Mouse (Mus musculus): ENCODE results near the gene Cd82.

The Cd82 gene

GRCm38 (mm10) chr2:93461869-93462714 lies 848 bp downstream of the Cd82 start:
- DNase-seq: peak; percentile 96 to 97

DNA sequence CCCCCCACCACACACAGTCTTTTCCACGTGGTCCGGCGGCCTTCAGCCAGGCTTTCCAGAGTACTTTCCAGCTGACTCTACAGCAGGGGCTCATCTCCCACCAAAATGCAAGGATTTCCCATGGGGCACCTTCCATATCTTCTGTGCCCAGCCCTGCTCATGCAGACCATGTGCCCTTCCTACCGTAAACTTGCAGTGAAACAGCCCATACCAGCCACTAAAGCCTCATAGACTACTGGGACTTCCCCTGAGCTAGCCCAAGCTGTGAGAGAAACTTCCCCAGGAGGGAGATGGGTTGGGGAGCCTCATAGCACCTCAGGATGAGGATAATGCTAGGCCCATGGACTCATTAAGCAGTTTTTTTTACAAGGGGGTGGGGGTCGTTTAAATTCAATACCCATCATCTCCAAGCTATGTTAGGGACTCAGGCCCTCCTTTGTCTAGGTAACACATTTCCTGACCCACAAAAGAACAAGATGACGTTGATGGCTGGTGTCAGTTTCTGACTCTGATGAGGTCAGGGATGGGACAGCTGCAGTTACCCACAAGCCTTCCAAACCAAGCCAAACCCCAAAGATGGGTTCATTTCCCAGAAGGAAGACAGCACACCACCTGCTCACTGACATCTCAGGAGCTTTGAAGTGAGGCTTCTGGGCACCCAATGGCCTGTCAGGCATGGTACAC lies 2.0 kb downstream of the Cd82 start:
- DNase-seq: no peak

DNA sequence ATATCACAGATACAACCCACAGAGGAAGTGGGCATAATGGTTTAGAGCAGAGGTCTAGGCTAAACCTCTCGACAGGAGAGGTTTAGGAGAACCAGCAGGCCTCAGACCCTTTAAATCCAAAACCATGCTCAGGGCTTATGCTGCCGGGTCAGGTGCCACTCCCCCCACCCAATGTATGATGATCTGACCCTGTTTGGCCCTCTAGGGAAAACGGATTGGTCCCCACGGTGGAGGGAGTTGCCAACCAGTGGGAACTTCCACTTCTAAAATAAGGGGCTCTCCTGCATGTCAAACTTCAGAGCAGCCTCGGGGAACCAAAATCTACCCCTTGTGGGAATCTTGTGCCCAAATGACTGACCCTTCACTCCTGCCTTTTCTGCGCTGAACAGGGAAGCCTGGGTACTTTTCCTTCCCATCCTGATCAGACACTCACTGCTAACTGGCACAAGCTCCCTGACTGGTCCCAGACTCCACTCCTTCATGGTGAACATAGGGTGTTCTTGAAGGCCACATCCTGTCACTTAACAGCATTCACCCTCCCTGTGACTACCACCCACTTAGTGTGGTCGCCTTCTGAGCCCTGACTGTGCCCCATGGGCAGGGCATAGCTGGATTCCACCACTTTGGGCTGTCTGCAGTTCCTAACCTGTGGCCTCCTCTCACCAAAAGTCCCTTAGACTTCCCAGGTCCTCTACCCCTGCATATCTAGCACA lies 3.6 kb downstream of the Cd82 start:
- DNase-seq: no peak

GRCm38 (mm10) chr2:93458332-93459207 lies 4.4 kb downstream of the Cd82 start:
- peak in 1 of 2 experiments; percentile 51 for DNase-seq

DNA sequence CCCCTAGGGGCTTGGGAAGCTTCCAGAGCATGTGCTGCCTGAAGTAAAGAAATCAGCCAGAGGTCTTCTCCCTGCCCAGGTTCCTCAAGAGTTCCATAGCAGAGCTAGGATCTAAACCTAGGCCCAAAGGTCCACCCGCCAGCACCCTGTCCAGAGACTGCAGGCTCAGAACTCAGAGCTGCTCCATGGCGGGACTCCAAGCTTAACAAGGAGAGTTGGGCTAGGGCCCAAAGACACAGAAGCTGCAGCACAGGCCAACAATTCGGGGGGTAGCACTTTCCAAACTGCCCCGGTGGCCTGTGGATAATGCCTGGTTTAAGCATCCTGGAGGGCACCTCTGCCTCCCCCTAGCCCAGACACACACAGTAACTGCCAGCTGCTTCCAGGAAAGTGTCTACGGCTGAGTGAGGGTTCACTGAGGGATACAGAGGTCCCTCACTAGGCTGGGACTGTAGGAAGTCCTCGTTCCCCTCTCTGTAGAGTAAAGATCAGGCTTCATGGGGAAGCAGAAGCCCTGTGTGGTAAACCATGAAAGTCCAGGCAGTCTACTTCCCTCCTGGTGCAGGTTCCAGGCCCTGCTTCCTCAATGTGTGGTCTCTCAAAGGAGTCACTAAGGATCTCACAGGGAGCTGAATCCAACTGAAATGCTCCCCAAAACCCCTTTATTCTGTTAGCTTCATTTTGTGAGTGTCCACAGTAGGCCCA lies 5.4 kb downstream of the Cd82 start:
- no peak for DNase-seq

DNA sequence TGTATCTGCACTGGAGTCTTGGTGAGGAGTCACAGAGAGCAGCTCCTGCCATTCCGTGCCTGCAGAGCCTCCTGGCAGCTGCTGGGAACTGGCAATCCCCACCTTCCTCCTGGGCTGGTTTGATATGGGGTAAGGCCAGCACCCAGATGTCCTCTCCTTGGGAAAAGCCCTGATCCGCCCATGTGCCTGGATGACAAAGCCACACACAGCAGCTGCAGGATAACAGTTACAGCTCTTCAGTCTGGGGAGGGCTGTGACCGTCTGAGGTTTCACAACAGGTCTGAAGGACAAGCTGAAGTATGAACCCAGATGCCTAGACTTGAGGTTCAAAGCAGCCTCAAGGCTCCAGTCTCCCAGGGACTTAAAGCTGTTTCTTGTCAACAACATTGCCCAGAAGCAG lies 6.8 kb downstream of the Cd82 start:
- DNase-seq: no peak

DNA sequence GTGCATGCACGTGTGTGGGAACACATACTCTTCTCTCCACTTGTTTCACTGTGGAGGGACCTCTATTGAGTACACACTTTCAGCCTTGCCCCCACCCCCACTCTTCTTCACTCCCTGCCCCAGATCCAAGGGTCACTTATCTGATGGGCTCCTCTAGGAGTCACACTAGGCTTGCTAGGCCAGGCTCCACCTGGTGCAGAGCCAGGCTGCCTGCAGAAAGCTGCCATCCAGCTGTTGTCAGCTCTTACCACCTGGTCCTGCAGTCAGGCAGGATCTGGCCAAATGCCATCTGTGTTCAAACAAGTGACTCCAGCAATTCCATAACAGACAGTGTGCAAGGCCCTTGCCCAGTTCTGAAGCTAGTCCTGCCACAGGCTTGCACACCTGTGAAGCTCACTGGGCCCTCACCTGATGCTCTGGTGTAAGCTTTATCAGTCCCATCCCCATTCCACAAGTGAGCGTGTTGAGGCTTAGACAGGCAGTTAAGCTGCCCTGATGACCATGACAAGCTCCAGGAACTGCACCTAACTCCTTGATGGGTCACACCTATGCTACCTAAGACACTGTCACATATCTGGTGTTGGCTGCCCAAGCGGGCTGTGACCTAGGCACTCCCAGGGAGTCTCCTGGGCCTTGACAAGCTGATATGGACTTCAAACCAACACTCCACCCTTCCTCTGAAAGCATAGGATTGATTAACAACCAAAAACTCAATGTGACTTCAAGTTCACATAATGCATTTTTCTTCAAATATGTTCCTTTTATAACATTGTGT lies 7.9 kb downstream of the Cd82 start:
- DNase-seq: no peak

- DNase-seq: no peak
Measured at GRCm38 (mm10) chr2:93454334-93454733, 8.6 kb downstream of the Cd82 start.

DNA sequence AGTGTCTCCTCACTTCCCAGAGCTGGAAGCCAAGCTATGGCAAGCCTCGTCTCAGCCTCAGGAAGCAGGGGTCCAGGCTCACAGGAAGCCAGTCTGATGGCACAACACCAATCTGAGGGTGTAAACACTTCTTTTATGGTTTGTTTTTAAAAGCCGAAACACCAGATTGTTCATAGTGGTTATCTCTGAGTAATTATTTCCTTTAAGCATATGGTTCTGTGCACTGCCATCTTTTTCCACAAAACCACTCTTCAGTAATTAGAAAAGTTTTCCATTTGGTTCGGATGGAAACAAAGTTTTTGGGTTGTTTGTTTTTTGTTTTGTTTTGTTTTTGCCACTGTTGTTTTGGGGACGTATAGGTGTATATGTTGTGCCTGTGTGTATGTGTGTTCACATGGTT lies 9.9 kb downstream of the Cd82 start:
- DNase-seq: no peak

- DNase-seq: no peak
Measured at GRCm38 (mm10) chr2:93452506-93452905, 10.4 kb downstream of the Cd82 start.

GRCm38 (mm10) chr2:93452057-93452456 lies 10.9 kb downstream of the Cd82 start:
- DNase-seq: no peak

DNA sequence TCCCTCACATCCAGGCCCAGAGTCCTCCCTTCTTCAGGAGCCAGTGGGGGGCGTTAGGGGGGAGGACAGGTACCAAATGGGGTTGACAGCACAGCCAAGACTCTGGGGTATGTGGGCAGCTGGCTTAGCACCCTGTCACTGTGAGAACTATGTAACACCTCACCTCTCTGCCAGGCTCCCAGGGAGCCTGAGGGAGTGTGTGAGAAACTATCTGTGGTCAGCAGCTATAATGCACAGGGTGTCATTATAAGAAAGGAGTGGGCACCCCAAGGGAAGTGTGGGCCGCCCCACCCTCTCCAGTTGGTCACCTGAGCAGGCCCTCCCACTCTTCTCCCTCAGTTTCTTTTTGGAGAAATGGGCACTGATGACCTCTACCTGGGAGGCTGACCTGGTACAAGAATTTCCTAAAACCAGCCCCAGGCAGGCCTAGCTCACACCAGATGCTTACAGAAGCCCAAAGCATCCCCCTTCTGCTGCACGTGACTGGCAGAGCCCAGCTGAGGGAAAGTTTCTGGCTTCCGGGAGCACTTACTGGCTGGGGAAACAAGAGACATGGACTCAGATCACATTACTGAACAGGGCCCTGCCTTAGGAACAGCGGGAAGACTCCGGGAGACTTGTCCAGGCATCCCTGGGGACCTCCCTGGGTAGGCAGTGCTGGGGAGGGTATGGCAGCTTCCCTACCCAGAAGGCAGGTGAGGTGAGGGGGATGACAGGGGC lies 11.6 kb downstream of the Cd82 start:
- no peak for DNase-seq

GRCm38 (mm10) chr2:93450695-93451094 lies 12.2 kb downstream of the Cd82 start:
- DNase-seq: no peak

GRCm38 (mm10) chr2:93449657-93450056 lies 13.3 kb downstream of the Cd82 start:
- DNase-seq: no peak

DNA sequence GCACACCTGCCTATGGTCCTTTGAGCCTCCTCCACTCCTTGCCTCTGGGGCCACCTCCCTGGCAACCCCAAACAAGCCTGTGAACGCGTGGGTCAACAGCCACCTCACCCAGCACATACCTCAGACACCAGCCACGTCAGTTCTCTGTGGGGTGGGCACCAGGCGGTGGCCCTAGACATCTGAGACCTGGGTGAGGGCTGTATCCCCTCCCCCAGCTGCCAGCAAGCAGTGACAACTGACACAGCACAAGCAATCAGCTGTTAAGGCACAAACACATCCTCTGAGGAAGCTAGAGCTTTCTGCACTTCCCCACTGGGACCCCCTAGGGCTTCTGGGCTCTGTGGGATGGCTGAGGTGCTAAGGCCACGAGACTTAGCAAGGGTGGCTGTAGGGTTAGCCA lies 14.2 kb downstream of the Cd82 start:
- no peak for DNase-seq

- no peak for DNase-seq
Measured at GRCm38 (mm10) chr2:93447500-93448249, 15.3 kb downstream of the Cd82 start.

GRCm38 (mm10) chr2:93446606-93447353 lies 16.2 kb downstream of the Cd82 start:
- DNase-seq: no peak

DNA sequence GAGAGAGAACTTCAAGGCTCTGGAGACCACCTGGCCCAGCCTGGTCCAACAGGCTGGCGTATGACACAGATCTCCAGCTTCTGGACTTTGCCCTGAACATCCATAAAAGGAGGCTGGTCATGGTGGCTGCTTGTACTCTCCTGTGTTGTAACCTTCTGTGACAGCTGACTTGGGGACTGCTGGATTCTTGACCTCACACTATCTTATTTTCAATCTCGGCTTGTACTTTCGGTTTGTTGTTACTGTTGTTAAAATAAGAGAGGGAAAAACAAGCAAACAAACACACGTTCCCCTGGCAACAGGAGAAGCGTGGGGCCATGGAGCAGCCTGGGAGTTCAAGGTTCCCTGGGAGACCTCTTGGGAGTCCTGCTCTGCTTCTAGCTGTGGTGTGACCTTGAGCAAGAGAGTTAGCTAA lies 17.7 kb downstream of the Cd82 start:
- no peak for DNase-seq

- DNase-seq: no peak
Measured at GRCm38 (mm10) chr2:93444280-93444679, 18.7 kb downstream of the Cd82 start.
